Mouse (Mus musculus): Measurements from ENCODE around the gene Msl3l2.

DNA sequence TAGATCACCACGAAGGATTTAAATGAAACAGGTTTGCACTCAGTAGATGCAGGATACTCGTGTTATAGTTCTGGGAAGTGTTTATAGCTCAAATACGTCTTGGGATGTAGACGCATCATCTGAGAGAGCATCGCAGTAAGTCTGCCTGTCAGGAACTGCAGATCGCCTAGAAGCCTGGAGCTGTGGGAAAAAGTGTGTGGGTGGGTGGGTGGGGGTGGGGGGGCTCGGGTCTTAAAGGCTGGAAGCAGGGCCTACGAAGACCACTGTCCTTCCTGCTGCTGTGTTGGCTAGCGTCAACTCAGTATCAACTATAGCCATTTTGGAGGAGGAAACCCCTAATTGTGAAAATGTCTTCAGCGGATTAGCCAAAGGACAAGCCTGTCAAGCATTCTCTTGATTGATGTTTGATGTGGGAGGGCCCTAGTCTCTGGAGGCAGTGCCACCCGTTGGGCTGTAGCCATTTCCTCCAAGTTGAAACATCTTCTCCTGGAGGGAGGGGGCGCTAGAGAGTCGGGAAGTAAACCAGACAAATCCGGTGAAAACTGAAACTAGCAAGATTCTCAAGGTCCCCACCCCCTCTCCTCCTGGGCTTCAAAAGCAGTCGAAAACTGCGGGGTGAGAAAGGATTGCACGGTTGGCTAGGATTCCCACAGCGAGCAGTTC, at the start of gene Msl3l2:
- TF ChIP-seq POLR2A (IDR thresholded peaks at IDR 0.05; ENCODE audit: borderline replicate concordance, control insufficient read depth, low read depth, low read length) = no peak
- TF ChIP-seq CTCF (IDR thresholded peaks at IDR 0.05; ENCODE audit: control insufficient read depth, insufficient read depth, low read length) = peak; percentile 55; the same call in 1 of the 2 replicates
